Mouse (Mus musculus): ENCODE data around the gene Thap7. TPM values are rescaled to one million over a fixed set of nuclear protein-coding genes. Genes with fewer than 3 reads are reported as not detected.

Gene Thap7
- polyA plus RNA-seq, 1 experiment from 2014 or later, result 58.6 TPM

DNA sequence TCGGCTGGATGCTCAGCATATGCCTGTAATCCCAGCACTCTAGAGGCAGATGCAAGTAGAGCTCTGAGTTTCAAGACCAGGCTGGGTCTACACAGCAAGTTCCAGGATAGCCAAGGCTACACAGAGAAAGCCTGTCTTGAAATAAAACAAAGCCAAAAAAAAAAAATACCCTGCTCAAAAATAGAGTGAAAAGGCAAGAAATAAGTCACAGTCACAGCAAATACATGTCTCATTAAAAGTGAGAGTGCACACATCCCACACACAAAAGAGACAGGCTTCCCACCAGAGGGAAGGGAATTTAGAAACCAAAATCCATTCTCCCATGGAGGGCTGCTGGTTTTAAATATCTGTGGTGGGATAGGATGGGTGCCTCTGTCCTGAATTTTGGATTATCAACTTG is 32.6 kb upstream of the Thap7 start:
- Histone ChIP-seq H3K4me3 (replicated peaks; ENCODE audit: low read depth, low read length) (no peak overlapping the region), H3K27ac (no peak overlapping the region), H3K9me3 (replicated peaks; ENCODE audit: low read length) (no peaks in the 10 kb centered on the region), H3K4me2 (ENCODE audit: low read length) (no peak overlapping the region), H3K36me3 (ENCODE audit: insufficient read depth, low read length) (no peaks in the 10 kb centered on the region), H3K4me1 (replicated peaks; ENCODE audit: insufficient read depth, low read length) (peaks cover 25% of the 10 kb centered on the region), H3K9ac (ENCODE audit: low read depth, low read length) (no peak overlapping the region), H3K27me3 (ENCODE audit: insufficient read depth, low read length) (no peaks in the 10 kb centered on the region)
- ATAC-seq (replicated peaks; ENCODE audit: low FRiP score, low read depth) (no peak), DNase-seq (ENCODE audit: low spot score) (no peak)
- WGBS, result 37% methylated on average over 1 of the region's 1 CpGs
- no peak for TF ChIP-seq CTCF (IDR thresholded peaks at IDR 0.05; ENCODE audit: low read depth)

- WGBS, result 2% methylated on average over 10 of the region's 10 CpGs
- Histone ChIP-seq H3K9ac (ENCODE audit: low read depth, low read length) (peak within 1 kb of the TSS; percentile 44), H3K4me1 (replicated peaks; ENCODE audit: insufficient read depth, low read length) (peaks cover 30% of the 10 kb centered on the region), H3K4me2 (ENCODE audit: low read length) (peak within 1 kb of the TSS; percentile 62), H3K4me3 (replicated peaks; ENCODE audit: low read depth, low read length) (peak within 1 kb of the TSS; percentile 24), H3K27me3 (ENCODE audit: insufficient read depth, low read length) (no peaks in the 10 kb centered on the region), H3K9me3 (replicated peaks; ENCODE audit: low read length) (no peaks in the 10 kb centered on the region), H3K27ac (peak within 1 kb of the TSS; percentile 69), H3K36me3 (ENCODE audit: insufficient read depth, low read length) (no peaks in the 10 kb centered on the region)
- TF ChIP-seq CTCF (IDR thresholded peaks at IDR 0.05; ENCODE audit: low read depth), result peak; percentile 1; the same call in 1 of the 2 replicates
- peak; percentile 74 for DNase-seq (ENCODE audit: low spot score)
- ATAC-seq (replicated peaks; ENCODE audit: low FRiP score, low read depth), result peak; percentile 67
Observed at GRCm38 (mm10) chr16:17561751-17562208, 30.8 kb upstream of the Thap7 start, which contains the start of gene P2rx6. P2rx6 (plus strand) TSS chr16:17561885.

GRCm38 (mm10) chr16:17561128-17561750 is 30.3 kb upstream of the Thap7 start, which contains the start of gene Lrrc74b:
Lrrc74b (minus strand) TSS chr16:17561247.
- peak; percentile 16; the same call in 1 of the 2 replicates for TF ChIP-seq CTCF (IDR thresholded peaks at IDR 0.05; ENCODE audit: low read depth)
- no peaks in the 10 kb centered on the region for H3K27me3 ChIP-seq (ENCODE audit: insufficient read depth, low read length)
- peaks cover 30% of the 10 kb centered on the region for H3K4me1 ChIP-seq (replicated peaks; ENCODE audit: insufficient read depth, low read length)
- 3% methylated on average over 22 of the region's 22 CpGs for WGBS
- H3K4me2 ChIP-seq (ENCODE audit: low read length), result peak within 1 kb of the TSS; percentile 62
- H3K4me3 ChIP-seq (replicated peaks; ENCODE audit: low read depth, low read length), result peak within 1 kb of the TSS; percentile 24
- DNase-seq (ENCODE audit: low spot score) (peak; percentile 85), ATAC-seq (replicated peaks; ENCODE audit: low FRiP score, low read depth) (peak; percentile 91)
- H3K9me3 ChIP-seq (replicated peaks; ENCODE audit: low read length), result no peaks in the 10 kb centered on the region
- peak within 1 kb of the TSS; percentile 69 for H3K27ac ChIP-seq
- H3K36me3 ChIP-seq (ENCODE audit: insufficient read depth, low read length), result no peaks in the 10 kb centered on the region
- peak within 1 kb of the TSS; percentile 44 for H3K9ac ChIP-seq (ENCODE audit: low read depth, low read length)

DNA sequence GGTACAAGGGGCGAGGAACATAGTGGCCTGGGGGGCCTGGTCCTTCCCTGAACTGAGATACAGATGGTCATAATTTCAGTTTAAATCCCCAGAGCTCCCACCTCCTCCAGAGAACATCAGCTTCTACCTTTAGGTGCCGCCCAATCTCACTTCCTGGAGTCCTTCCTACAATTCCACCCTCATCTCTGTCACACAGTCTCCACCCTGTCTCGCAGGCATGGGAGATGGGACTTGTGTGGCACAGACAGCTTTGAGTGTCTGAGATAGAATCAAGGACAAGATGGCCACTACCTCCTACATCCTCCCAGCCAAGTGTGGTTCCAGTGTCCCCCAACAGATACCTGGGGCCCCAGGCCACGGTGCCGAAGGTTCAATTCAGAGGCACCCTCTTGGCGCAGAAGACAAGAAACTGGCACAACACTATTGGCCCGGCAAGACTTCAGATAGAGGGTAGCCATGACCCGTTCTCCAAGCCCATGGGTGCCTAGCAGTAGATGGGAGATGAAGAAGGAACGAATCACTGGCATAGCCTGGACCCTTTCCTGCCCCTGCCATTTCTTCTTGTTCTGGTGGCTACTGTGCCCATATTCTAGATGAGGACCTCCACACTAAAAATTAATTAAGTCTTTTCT is 28.6 kb upstream of the Thap7 start:
- peak overlapping the region; percentile 32; the same call in 1 of the 2 replicates for H3K4me2 ChIP-seq (ENCODE audit: low read length)
- 0 out of 2 replicates have a peak overlapping the region, but pooled peaks have one; percentile 44 for H3K9ac ChIP-seq (ENCODE audit: low read depth, low read length)
- H3K27ac ChIP-seq, result no peak overlapping the region

DNA sequence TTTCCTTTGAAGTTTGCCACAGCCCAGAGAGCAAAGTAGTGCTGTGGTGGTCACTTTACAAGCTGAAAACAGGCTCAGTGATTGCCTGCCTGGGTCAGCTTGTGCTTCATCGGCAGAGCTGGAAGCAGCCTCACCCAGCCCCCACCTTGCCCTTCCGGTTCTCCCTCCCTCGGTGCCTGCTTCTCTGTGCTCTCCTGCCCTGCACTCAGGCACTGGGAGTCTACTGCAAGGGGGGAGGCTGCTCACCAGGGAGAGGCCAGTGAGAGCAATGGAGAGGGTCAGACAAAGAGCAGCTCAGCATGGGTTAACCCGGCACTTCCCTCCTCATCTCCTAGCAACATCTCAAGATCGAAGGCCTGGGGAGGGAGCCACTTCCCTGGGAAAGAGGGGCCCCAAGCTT is 27.9 kb upstream of the Thap7 start:
- Histone ChIP-seq H3K36me3 (ENCODE audit: insufficient read depth, low read length) (no peaks in the 10 kb centered on the region), H3K4me1 (replicated peaks; ENCODE audit: insufficient read depth, low read length) (peaks cover 35% of the 10 kb centered on the region), H3K9ac (ENCODE audit: low read depth, low read length) (peak overlapping the region; percentile 44; the same call in 1 of the 2 replicates), H3K4me2 (ENCODE audit: low read length) (peak overlapping the region; percentile 32), H3K4me3 (replicated peaks; ENCODE audit: low read depth, low read length) (no peak overlapping the region), H3K27ac (no peak overlapping the region), H3K27me3 (ENCODE audit: insufficient read depth, low read length) (no peaks in the 10 kb centered on the region), H3K9me3 (replicated peaks; ENCODE audit: low read length) (no peaks in the 10 kb centered on the region)
- TF ChIP-seq CTCF (IDR thresholded peaks at IDR 0.05; ENCODE audit: low read depth), result no peak
- DNase-seq (ENCODE audit: low spot score) (peak; percentile 37), ATAC-seq (replicated peaks; ENCODE audit: low FRiP score, low read depth) (no peak)
- 2% methylated on average over 5 of the region's 5 CpGs for WGBS

More for the DNA sequence above, 28.6 kb upstream of the Thap7 start:
- DNase-seq (ENCODE audit: low spot score) (no peak), ATAC-seq (replicated peaks; ENCODE audit: low FRiP score, low read depth) (no peak)
- 75% methylated on average over 9 of the region's 9 CpGs for WGBS
- Histone ChIP-seq H3K36me3 (ENCODE audit: insufficient read depth, low read length) (no peaks in the 10 kb centered on the region), H3K4me1 (replicated peaks; ENCODE audit: insufficient read depth, low read length) (peaks cover 30% of the 10 kb centered on the region), H3K9me3 (replicated peaks; ENCODE audit: low read length) (no peaks in the 10 kb centered on the region), H3K4me3 (replicated peaks; ENCODE audit: low read depth, low read length) (no peak overlapping the region), H3K27me3 (ENCODE audit: insufficient read depth, low read length) (no peaks in the 10 kb centered on the region)
- TF ChIP-seq CTCF (IDR thresholded peaks at IDR 0.05; ENCODE audit: low read depth), result no peak

GRCm38 (mm10) chr16:17557947-17558480 is 27.1 kb upstream of the Thap7 start:
- peaks cover 35% of the 10 kb centered on the region for H3K4me1 ChIP-seq (replicated peaks; ENCODE audit: insufficient read depth, low read length)
- H3K36me3 ChIP-seq (ENCODE audit: insufficient read depth, low read length), result no peaks in the 10 kb centered on the region
- no peaks in the 10 kb centered on the region for H3K9me3 ChIP-seq (replicated peaks; ENCODE audit: low read length)
- no peak overlapping the region for H3K9ac ChIP-seq (ENCODE audit: low read depth, low read length)
- WGBS, result 1% methylated on average over 5 of the region's 5 CpGs
- no peaks in the 10 kb centered on the region for H3K27me3 ChIP-seq (ENCODE audit: insufficient read depth, low read length)
- ATAC-seq (replicated peaks; ENCODE audit: low FRiP score, low read depth) (no peak), DNase-seq (ENCODE audit: low spot score) (peak; percentile 82)
- TF ChIP-seq CTCF (IDR thresholded peaks at IDR 0.05; ENCODE audit: low read depth), result peak; percentile 99
- no peak overlapping the region for H3K27ac ChIP-seq
- H3K4me2 ChIP-seq (ENCODE audit: low read length), result peak overlapping the region; percentile 32; the same call in 1 of the 2 replicates
- H3K4me3 ChIP-seq (replicated peaks; ENCODE audit: low read depth, low read length), result no peak overlapping the region

All from kidney, postnatal 0 days (tissue).